Mouse (Mus musculus): Measurements from ENCODE around the gene Ppp1r37. TPM values are rescaled to one million over a fixed set of nuclear protein-coding genes. Genes with fewer than 3 reads are reported as not detected.
A peak's percentile ranks its signal among the peaks of the same experiment; 100 is the strongest.

The Ppp1r37 gene
- total RNA-seq, 2 experiments from 2014 or later, result 116 to 118 TPM

GRCm38 (mm10) chr7:19543584-19543983 lies 19.3 kb downstream of the Ppp1r37 start:
- TF ChIP-seq CTCF (conservative IDR thresholded peaks at IDR 0.05), result peak; percentile 70
- Histone ChIP-seq H3K27ac (no peak overlapping the region), H3K4me3 (no peak overlapping the region)
- DNase-seq (ENCODE audit: low spot score in 2 of 2), result no peak

- H3K27ac ChIP-seq, result peak overlapping the region; percentile 65
- TF ChIP-seq CTCF (conservative IDR thresholded peaks at IDR 0.05), result no peak
These were observed 20.7 kb downstream of the Ppp1r37 start for GRCm38 (mm10) chr7:19542155-19542691.

GRCm38 (mm10) chr7:19541681-19542154 lies 21.2 kb downstream of the Ppp1r37 start:
- DNase-seq (ENCODE audit: low spot score in 2 of 2), result no peak
- Histone ChIP-seq H3K4me3 (no peak overlapping the region), H3K27ac (peak overlapping the region; percentile 65)
- no peak for TF ChIP-seq CTCF (conservative IDR thresholded peaks at IDR 0.05)

More at GRCm38 (mm10) chr7:19542155-19542691, 20.7 kb downstream of the Ppp1r37 start:
- DNase-seq (ENCODE audit: low spot score in 2 of 2), result peak in 1 of 2 experiments; percentile 47
- no peak overlapping the region for H3K4me3 ChIP-seq

DNA sequence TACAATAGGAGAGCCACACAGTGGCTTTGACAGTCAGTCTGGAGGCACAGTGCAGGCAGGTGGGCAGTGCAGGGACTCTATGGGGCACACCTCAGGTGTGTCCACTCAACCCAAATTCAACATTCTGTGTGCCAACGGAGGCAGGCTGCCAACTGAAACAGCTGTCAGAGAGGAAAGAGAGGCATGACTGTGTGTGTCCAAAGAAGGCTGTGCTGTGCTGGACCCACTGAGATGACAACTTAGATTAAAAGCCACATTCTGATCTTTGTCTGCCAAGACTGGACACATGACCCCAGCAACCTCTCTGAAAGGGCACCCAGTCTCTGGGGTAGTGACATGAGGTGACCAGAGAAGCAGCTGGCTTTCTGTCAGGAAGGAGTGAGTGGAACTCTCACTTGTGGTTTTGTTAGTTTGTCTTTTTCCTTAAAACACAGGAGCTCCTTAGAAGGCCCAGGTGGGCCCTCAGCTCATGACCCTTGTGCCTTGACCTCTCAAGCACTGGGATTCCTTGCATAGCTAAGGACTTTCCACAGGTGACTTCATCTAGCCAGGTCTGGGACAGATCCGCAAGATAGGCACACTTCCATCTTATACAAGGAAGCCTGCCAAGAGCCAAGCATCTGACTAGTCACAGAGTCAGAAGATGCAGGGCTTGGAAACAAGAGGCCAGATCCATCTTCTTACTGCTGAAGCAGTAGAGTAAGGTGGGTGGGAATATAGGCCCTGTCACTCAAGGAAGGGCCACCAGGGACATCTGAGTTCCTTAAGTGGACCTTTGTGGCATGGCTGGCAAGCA lies 21.9 kb downstream of the Ppp1r37 start:
- no peak for DNase-seq (ENCODE audit: low spot score in 2 of 2)
- no peak for TF ChIP-seq CTCF (conservative IDR thresholded peaks at IDR 0.05)
- Histone ChIP-seq H3K27ac (peak overlapping the region; percentile 65; the same call in 1 of the 2 replicates), H3K4me3 (no peak overlapping the region)

DNA sequence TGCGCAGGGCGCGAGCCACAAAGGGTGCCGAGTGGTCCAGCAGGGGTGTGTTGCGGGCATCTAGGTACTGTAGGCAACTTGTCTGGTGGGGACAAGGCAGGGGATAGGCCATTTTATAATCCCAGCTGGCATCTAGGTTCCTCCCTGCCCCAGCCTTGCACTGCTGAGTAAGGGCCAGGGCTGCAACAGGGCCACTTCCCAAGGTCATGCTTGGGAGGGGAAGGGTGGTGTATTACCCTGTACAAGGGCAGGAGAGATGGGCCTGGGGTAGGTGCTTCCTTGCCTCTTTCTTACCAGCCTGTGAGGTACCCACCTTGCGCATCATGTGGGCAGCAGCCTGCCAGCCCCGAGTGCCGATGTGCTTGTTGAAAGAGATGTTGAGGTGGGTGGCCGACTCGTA lies 28.2 kb downstream of the Ppp1r37 start:
- no peak overlapping the region for H3K4me3 ChIP-seq
- no peak for TF ChIP-seq CTCF (conservative IDR thresholded peaks at IDR 0.05)
- H3K27ac ChIP-seq, result no peak overlapping the region
- no peak for DNase-seq (ENCODE audit: low spot score in 2 of 2)

DNA sequence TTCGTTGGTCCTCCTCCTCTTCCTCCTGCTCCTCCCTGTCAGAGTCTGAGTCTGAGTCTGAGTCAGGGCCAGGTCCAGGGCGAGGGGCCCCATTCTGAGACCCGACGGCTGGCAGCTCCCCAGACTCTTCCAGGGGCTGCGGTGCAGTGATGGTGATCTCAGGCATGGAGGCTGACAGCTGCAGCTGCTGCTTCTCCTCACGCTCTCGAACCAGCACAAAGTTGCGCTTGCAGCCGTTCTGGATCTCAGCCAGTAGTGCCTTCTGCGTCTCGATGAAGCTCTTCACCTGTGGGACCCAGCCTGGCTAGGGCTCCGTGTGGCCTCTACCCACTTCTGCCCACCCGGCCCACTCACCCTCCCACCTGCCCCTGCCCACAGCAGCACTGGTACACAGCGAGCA lies 30.6 kb downstream of the Ppp1r37 start:
- Histone ChIP-seq H3K27ac (no peak overlapping the region), H3K4me3 (no peak overlapping the region)
- DNase-seq (ENCODE audit: low spot score in 2 of 2), result no peak
- no peak for TF ChIP-seq CTCF (conservative IDR thresholded peaks at IDR 0.05)

DNA sequence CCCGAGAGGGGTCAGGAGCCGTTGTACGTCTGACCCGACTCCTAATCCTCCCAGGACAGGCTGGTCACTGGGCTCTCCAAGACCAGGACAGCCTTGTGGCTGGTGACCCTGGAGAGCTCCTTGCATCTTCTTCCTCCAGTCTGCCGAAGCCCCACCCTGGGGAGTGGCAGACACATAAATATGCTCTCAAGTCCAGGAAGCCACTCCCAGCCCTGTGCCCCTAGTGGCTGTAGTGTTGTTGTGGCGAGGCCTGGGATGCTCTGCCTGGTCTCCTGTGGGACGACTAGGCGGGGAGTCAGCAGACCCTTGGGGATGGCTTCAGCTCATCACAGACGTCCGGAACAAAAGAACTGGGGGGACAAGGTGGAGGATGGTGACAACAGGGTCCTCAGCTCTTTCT lies 31.8 kb downstream of the Ppp1r37 start:
- Histone ChIP-seq H3K27ac (no peak overlapping the region), H3K4me3 (no peak overlapping the region)
- no peak for DNase-seq (ENCODE audit: low spot score in 2 of 2)
- TF ChIP-seq CTCF (conservative IDR thresholded peaks at IDR 0.05), result no peak; the same call in 1 of the 2 replicates

- 0 out of 2 replicates have a peak, but pooled peaks have one; percentile 12 for TF ChIP-seq CTCF (conservative IDR thresholded peaks at IDR 0.05)
- Histone ChIP-seq H3K4me3 (no peak overlapping the region), H3K27ac (no peak overlapping the region)
- DNase-seq (ENCODE audit: low spot score in 2 of 2), result no peak
These were observed 37.8 kb downstream of the Ppp1r37 start for GRCm38 (mm10) chr7:19525105-19525481.

GRCm38 (mm10) chr7:19524420-19525104 lies 38.3 kb downstream of the Ppp1r37 start:
- 0 out of 2 replicates have a peak overlapping the region, but pooled peaks have one; percentile 29 for H3K27ac ChIP-seq
- DNase-seq (ENCODE audit: low spot score in 2 of 2), result no peak
- TF ChIP-seq CTCF (conservative IDR thresholded peaks at IDR 0.05), result no peak
- H3K4me3 ChIP-seq, result peak overlapping the region; percentile 47

GRCm38 (mm10) chr7:19523757-19524419 lies 39.0 kb downstream of the Ppp1r37 start:
- Histone ChIP-seq H3K4me3 (peak overlapping the region; percentile 47), H3K27ac (0 out of 2 replicates have a peak overlapping the region, but pooled peaks have one; percentile 29)
- peak; percentile 82 for TF ChIP-seq CTCF (conservative IDR thresholded peaks at IDR 0.05)
- DNase-seq (ENCODE audit: low spot score in 2 of 2), result peak; percentile 60 to 67

DNA sequence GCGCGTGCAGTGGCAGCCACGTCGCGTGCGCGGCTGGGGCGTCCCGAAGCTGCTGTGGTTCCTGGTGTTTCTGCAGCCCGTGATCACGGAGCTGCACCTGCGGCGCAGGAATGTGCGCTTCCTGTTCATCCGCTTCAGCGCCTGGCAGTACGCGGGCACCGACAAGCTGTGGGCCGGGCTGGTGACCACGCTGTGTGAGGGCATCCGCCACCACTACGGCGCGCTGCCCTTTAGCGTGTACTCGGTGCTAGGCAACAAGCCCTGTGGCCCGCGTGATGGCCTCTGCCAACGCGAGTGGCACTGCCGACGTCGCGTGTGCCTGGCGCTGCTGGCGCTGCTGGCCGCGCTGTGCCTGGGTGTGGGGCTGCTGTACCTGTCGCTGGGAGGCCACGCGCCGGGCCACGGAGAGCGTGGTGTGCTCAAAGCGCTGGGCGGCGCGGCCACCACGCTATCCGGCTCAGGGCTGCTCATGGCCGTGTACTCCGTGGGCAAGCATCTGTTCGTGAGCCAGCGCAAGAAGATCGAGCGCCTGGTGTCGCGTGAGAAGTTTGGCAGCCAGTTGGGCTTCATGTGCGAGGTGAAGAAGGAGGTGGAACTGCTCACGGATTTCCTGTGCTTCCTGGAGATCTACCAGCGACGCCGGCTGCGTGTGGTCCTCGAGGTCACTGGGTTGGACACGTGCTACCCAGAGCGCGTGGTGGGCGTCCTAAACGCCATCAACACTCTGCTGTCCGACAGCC lies 39.7 kb downstream of the Ppp1r37 start:
- DNase-seq (ENCODE audit: low spot score in 2 of 2), result no peak
- TF ChIP-seq CTCF (conservative IDR thresholded peaks at IDR 0.05), result no peak

GRCm38 (mm10) chr7:19520032-19520431 lies 42.8 kb downstream of the Ppp1r37 start:
- H3K4me3 ChIP-seq, result no peak overlapping the region
- DNase-seq (ENCODE audit: low spot score in 2 of 2), result no peak

More for the DNA sequence above, 39.7 kb downstream of the Ppp1r37 start:
- no peak overlapping the region for H3K27ac ChIP-seq
- peak overlapping the region; percentile 47 for H3K4me3 ChIP-seq

More at GRCm38 (mm10) chr7:19520032-19520431, 42.8 kb downstream of the Ppp1r37 start:
- H3K27ac ChIP-seq, result no peak overlapping the region
- no peak for TF ChIP-seq CTCF (conservative IDR thresholded peaks at IDR 0.05)

Measured in layer of hippocampus, adult 2 months (tissue).